Mouse (Mus musculus) ES-Bruce4 (cell line): ENCODE data around the gene Comtd1.

Experiments used
- CTCF ChIP-seq: IDR thresholded peaks from one replicate; pipeline ENCODE4 v1.8.1; 2011; ENCODE audit warnings: low read depth, low read length
- POLR2A ChIP-seq: IDR thresholded peaks from one replicate; pipeline ENCODE4 v1.8.1; 2011; ENCODE audit warnings: low read length; ENCODE audit not compliant: insufficient read depth

- no peak for TF ChIP-seq CTCF
- no peak for TF ChIP-seq POLR2A
These were observed 23.8 kb downstream of the Comtd1 start, which contains the start of gene Vdac2 for GRCm38 (mm10) chr14:21824938-21825337.
